Mouse (Mus musculus): ENCODE data around the gene Armc6.
A peak's percentile ranks its signal among the peaks of the same experiment; 100 is the strongest.
"Not testable (repeated sequence)": the region's sequence is repeated elsewhere in the genome, so short reads cannot be mapped to it uniquely, and the experiment has no call there.

The Armc6 gene

DNA sequence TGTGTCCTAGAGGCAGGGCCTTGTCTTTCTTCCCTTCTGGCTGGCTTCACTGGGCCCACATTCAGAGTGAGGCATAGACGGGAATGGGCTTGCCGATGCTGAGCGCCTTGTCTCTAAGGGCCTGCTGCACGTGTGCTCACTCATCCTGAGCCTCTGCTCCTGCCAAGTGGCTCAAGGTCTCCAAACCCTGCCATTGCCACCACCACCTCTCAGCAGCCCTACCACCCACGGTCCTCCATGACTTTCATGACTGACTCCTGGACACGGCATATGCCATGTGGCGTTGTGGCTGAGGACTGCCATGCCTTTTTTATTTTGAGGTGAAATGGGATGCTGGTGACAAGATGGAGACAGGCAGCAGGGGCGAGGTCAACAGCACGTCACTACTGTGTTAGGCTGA, 3.4 kb downstream of the Armc6 start:
- DNase-seq (ENCODE audit: low spot score in 2 of 2): no peak

DNA sequence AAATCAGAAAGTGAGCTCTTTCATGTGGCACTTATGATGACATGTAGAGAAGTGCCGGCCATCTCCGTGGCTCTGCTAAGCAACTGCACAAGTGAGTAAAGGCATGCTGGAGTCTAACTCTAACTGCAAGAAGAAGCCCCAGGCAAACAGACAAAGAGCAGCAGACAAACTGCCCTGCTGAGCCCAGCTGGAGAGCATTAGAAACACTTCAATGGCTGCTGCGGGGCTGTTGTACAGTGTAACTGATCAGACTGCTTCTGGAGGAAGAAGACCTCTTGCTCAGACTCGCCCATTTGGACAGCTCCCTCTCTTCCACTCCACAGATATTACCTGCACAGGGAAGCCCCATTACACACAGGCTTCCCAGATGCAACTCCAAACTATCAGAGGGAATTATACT, 6.3 kb downstream of the Armc6 start:
- no peak for DNase-seq (ENCODE audit: low spot score in 2 of 2)

DNA sequence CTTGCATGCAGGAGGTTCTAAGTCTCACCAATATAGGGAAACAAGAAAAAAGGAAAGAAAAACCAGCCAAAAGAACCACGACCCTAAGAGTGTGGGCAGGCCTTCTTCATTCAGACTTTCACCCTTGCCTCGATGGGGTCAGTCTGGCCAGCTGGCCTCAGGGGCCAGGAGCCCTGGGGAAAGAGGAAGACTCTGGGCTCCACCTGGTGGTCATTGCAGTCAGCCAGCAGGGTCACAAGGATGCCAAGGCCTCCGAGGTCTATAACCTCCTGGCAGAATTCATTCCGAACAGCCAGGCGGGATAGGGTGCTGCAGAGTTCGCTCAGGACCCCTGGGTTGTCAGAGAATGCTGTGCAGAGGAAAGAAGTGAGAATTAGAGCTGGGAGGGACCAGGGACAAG, 10.9 kb downstream of the Armc6 start:
- DNase-seq (ENCODE audit: low spot score in 2 of 2): peak in 1 of 2 experiments; percentile 56

DNA sequence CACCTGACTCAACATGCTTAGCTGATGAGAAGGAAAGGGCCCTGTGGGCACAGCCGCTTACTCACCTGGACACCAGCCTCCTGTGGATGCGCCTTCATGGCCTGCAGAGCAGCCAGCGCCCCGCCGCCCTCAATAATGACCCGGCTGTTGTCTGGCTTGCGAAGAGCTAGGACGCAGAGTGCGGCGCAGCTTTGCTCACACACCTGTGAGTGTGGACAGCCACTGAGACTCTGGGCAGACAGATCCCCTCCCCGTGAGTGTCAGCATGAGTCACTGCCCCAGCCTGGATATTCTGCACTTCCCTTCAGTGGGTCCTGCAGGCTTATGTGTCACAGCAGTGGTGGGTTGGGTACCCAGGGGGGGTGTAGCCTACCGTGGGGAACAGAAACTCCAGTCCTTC, 12.2 kb downstream of the Armc6 start:
- DNase-seq (ENCODE audit: low spot score in 2 of 2): no peak

GRCm38 (mm10) chr8:70220911-70221310, 13.4 kb downstream of the Armc6 start:
- no peak for DNase-seq (ENCODE audit: low spot score in 2 of 2)

- DNase-seq (ENCODE audit: low spot score in 2 of 2): no peak
Measured at GRCm38 (mm10) chr8:70220236-70220840, 13.9 kb downstream of the Armc6 start.

DNA sequence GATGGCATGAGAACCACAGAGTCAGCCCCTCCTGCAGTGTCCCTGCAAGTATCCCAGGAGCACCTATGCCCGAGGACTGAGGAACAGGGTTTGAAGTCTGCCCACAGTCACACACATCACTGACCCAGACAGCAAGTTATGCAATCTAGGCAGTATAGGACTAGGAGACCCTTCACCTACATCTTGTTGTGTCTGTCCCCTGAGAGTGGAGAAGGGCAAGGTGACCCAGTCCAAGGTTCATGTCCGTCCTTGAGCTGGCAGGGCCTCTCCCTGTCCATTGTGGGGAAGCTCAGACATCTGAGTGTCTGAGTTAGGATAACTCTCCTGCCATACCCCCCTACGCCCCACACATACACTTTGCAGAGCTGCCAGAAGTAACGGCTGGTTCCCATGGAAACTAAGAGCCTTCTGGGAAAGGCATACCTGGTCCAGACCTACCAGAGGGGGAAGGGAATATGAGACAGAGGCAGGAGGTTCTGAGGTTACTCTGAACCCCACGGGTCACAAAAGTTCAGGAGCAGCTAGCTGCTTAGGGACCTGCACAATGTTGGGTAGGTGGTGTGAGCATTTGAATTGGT, 15.1 kb downstream of the Armc6 start:
- no peak for DNase-seq (ENCODE audit: low spot score in 2 of 2)

DNA sequence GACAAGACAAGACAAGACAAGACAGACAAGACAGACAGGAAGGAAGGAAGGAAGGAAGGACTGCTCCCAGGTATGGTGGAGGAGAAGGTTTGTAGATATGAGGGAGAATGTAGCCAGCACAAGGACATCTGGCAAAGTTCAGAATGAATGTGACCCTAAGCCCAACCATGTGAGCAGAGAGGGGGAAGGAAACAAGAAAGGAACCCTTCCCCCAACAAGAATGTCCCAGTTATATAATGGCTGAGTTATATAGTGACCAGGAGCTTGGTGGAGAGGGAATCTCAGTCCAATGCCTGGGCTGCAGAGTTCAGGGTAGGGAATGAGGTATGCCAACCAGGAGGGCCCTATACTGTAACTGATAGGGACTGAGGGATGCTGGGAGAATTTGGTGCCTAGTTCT, 16.8 kb downstream of the Armc6 start:
- DNase-seq (ENCODE audit: low spot score in 2 of 2): no peak

GRCm38 (mm10) chr8:70216566-70216965, 17.7 kb downstream of the Armc6 start:
- no peak for DNase-seq (ENCODE audit: low spot score in 2 of 2)

DNA sequence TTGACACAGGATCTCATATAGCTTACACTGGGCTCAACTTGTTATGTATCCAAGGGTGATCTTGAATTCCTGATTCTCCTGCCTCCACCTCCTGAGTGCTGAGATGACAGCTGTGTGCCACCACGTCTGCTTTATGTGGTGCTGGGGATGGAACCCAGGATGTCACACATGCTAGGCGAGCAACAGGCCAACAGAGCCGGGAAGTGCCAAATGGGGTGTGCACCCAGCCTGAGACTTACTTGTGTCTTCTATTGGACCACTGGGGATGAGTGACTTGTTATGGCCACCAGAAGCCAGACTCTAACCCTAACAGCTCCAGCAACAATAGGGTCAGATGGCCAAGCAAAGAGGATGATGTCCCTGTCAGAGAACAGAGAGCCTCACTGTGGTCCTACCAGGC, 18.1 kb downstream of the Armc6 start:
- not testable (repeated sequence) for DNase-seq (ENCODE audit: low spot score in 2 of 2)

DNA sequence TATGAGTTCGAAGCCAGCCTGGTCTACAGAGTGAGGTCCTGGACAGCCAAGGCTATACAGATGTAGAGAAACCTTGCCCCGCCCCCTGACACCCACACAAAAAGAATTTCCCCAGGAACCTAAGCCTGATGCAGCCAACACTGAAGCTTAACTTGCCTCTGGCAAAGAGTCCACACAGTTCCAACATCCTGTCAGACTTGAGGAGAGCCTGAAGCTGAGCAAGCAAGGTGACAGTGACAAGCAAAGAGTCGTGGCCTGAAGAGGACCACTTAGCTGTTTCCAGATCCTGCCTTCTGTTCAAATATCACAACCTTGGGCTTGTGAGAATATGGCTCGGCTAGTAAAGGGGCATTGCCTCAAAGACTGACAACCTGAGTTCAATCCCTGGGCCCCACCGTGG, 19.2 kb downstream of the Armc6 start:
- no peak for DNase-seq (ENCODE audit: low spot score in 2 of 2)

DNA sequence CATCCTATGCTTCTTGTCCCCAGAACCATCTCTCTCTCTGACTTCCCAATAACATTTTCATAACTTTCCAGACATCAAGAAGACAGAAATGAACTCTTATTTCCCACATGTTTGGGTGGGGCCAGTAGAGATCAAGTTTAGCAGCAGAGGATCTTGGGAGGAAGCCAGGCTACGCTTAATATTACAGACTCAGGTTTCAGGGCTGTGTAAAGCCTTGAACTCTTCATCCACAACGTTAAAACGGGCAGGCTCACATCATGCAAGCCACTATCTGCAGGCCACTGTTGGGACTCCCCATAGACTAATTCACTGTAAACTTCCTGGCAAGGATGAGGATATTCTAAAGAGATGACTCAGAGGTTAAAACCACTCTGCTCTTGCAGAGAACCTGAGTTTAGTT, 19.9 kb downstream of the Armc6 start:
- no peak for DNase-seq (ENCODE audit: low spot score in 2 of 2)

GRCm38 (mm10) chr8:70212112-70213055, 21.9 kb downstream of the Armc6 start, which contains the start of gene Slc25a42:
Gene Slc25a42, minus strand, starts transcription at chr8:70212305.
- peak; percentile 95 to 98 for DNase-seq (ENCODE audit: low spot score in 2 of 2)

- peak in 1 of 2 experiments; percentile 70 for DNase-seq (ENCODE audit: low spot score in 2 of 2)
Measured at GRCm38 (mm10) chr8:70211726-70212111, 22.5 kb downstream of the Armc6 start.

- no peak for DNase-seq (ENCODE audit: low spot score in 2 of 2)
Measured at GRCm38 (mm10) chr8:70211275-70211674, 23.0 kb downstream of the Armc6 start.

GRCm38 (mm10) chr8:70210538-70210937, 23.7 kb downstream of the Armc6 start:
- no peak for DNase-seq (ENCODE audit: low spot score in 2 of 2)

DNA sequence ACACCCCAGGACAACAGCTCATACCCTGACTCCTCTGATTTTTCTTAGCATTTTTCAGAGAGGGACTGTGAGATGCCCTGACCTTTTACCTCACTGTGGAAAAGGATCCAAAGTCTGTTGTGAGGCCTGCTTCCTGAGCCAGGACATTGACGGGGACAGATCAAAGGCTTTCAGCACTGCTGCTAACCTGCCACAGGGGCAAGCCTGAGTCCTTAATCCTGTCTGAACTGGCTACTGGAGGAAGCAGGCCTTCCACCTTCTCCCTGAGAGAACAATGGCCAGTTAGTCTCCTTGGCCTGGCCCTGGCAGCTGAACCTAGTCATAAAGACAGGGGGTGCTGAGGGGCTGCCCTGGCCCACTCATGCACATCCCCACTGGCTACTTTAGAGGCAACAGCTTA, 26.1 kb downstream of the Armc6 start:
- DNase-seq (ENCODE audit: low spot score in 2 of 2): no peak

GRCm38 (mm10) chr8:70204757-70205156, 29.5 kb downstream of the Armc6 start:
- DNase-seq (ENCODE audit: low spot score in 2 of 2): no peak

DNA sequence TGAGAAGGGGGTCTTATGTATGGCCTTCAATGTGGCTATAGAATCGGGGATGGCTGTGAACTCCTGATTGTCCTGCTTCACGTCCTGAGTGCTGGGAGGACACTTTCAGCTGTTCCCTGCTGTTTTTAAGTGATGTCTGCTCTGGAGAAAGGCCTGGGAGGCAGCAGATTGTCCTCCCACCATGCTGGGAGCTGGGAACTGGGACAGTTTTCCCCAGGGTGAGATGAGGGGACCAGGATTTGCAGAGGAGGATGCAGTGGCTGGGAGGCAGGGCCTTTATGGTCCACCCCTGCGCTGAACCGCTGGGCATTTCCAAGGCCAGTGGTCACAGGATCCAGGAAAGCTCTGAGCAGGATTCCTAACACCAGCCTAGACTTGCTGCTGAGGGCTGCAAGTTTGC, 31.2 kb downstream of the Armc6 start:
- no peak for DNase-seq (ENCODE audit: low spot score in 2 of 2)

- peak; percentile 50 to 58 for DNase-seq (ENCODE audit: low spot score in 2 of 2)
Measured at GRCm38 (mm10) chr8:70201417-70201816, 32.8 kb downstream of the Armc6 start.

GRCm38 (mm10) chr8:70200098-70200681, 34.1 kb downstream of the Armc6 start:
- peak in 1 of 2 experiments; percentile 42 for DNase-seq (ENCODE audit: low spot score in 2 of 2)

DNA sequence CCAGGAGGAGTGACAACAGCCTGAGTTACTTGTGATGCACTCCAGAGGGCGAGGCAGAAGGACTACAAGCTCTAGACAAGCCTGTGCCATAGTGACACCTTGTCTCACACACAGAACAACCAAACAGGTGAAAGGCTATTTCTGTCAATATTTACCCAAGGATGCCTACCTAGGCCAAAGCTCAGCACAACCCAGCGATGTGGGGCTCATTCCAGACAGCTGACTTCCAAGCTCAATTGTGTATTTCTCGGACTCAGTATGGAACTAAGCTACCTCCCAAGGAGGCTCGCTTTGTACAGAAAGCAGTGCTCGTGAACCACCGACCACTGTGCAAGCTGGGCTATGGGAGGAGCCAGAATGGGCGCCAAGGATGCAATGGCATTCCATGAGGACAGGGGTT, 36.7 kb downstream of the Armc6 start:
- DNase-seq (ENCODE audit: low spot score in 2 of 2): no peak
